Mouse (Mus musculus) ES-E14 (cell line): ENCODE results near the gene Lmx1a.

ENCODE experiments used
- HCFC1 ChIP-seq: IDR thresholded peaks from 2 replicates; pipeline ENCODE4 v1.6.1; 2012; ENCODE audit warnings: low read length, inconsistent platforms, borderline replicate concordance; ENCODE audit not compliant: insufficient read depth
- ZC3H11A ChIP-seq: IDR thresholded peaks from 2 replicates; pipeline ENCODE4 v1.6.1; 2012; ENCODE audit warnings: low read depth, mild to moderate bottlenecking, inconsistent platforms, low read length, borderline replicate concordance
- ZNF384 ChIP-seq: IDR thresholded peaks from 2 replicates; pipeline ENCODE4 v1.6.1; 2012; ENCODE audit warnings: low read depth, low read length, inconsistent platforms

GRCm38 (mm10) chr1:167791221-167791620, 102.2 kb downstream of the Lmx1a start:
- no peak for TF ChIP-seq ZC3H11A
- TF ChIP-seq ZNF384 = no peak
- TF ChIP-seq HCFC1 = no peak
